Mouse (Mus musculus) monocyte, adult 59 days (primary cell): ENCODE measurements around the gene Fndc11. TPM values are rescaled to one million over a fixed set of nuclear protein-coding genes. Genes with fewer than 3 reads are reported as not detected.

Experiments
- total RNA-seq, 2 experiments: library from RNA; stranded (reverse); gene quantifications; one replicate each; pipeline ENCODE4 v1.2.4; 2023

Gene Fndc11
- total RNA-seq: not detected

DNA sequence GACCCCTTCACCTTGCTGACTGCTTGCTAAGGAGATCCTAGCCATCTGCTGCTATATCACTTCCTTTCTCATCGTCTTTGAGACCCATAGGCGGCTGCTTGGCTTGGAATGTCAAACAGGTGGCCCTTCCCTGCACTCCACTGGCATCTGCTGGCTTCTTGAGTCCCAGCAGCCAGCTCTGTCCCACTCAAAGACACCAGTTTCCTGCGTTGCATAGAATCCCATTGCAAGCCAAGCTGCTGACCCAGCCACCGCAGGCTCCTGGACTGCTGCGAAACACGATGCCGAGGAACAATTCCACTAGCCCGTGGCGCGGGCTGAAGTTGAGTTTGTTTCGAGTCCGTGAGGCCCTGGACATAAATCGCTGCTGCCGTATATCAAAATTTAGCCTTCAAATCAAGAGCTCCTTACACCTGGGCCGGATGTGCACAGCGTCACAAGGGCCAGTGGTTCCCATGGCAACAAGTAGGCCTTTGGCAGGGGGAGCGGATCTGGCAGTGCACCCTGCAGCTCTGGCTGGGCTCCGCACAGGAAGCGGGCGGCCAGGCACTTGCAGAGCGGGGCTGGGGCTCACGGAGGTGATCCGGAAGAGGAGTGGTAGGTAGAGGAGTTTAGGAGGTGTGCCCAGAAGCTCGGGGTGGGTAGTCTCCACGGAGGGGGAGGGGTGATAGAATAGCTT is at the start of gene Fndc11:
Gene Fndc11 (plus strand): TSS at position 476 of the 679 bp plus-strand sequence.

DNA sequence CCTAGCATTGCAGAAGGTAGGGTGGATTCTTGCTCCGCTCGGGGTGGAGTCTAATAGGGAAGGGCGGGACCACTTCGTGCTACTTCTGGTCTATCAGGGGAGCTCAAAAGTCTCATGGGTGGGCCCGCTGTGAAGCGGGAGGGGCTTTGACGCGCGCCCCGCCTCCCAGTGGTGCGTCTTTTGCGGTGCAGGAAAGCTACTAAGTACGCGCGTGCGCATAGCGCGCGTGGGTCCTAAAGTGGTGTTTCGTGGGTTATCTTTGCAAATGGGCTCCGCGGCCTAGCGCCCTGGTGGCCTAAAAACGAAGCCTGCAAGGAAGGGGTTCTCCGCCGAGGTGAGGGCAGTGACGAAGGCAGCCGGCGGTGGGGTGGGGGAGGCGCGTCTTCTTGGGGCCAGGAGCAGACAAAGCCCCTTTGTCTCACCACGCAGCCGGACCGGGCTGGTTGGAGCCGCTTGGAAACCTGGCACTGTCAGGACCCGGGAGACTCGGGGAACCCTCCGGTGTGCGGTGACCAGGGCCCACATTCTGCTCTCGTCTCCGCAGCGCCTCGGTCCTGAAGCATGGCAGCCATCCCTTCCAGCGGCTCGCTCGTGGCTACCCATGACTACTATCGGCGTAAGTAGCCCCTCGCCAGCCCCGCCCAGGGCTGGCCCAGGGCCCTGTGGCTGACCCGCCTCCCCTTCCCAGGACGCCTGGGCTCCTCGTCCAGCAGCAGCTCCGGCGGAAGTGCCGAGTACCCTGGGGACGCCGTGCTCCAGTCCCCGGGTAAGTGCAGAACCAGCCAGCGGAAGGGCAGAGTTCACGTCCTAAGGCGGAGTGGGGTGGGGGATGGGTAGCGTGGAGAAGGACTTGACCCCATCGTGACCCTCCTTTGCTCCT is 32.5 kb upstream of the Fndc11 start, which contains the start of gene Ppdpf:
Gene Ppdpf (plus strand): TSS at position 127 of the 880 bp plus-strand sequence.

DNA sequence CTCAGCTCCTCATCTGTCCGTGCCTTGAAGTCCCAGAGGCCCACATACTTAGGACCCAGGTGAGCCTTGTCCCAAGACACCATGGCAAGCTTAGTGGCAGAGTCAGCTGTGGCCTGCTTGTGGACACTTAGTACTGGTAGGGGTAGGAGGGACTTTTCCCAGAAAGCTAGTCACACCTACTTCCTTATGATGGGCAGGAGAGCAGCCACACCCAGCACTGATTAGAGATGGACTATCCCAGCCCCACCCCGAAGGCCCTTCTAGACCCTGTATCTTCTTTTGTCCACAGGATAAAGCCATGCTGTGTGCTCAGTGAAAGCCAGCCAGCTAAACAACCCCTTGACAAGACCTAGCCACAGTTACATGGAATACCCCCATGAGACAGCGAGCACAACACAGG is 17.4 kb upstream of the Fndc11 start, which contains the start of gene Ptk6:
Gene Ptk6 (minus strand): TSS at position 368 of the 400 bp plus-strand sequence.

GRCm38 (mm10) chr2:181213021-181213445 is 6.8 kb upstream of the Fndc11 start, which contains the start of gene Srms:
TSS of gene Srms (minus strand) at chr2:181213185.

GRCm38 (mm10) chr2:181241602-181242313 is 21.9 kb downstream of the Fndc11 start, which contains the start of gene Helz2:
TSS of gene Helz2 (minus strand) at chr2:181242027.

Other genes starting within 250 kb of the Fndc11 start
- 1 to 10 TPM; 1.5 to 1.8 TPM for gene Col20a1, start 233.5 kb upstream of the Fndc11 start, total RNA-seq
- not detected for gene Chrna4, start 176.5 kb upstream of the Fndc11 start, total RNA-seq
- not detected for gene Kcnq2, start 84.7 kb upstream of the Fndc11 start, total RNA-seq
- not detected for gene Eef1a2, start 63.0 kb upstream of the Fndc11 start, total RNA-seq
- gene Ppdpf, start 32.8 kb upstream of the Fndc11 start, total RNA-seq: 10 to 100 TPM; 61.3 to 68.4 TPM
- gene Ptk6, start 17.2 kb upstream of the Fndc11 start, total RNA-seq: under 1 TPM in 1 of 2 experiments, not detected in 1; 0.34 TPM
- gene Srms, start 6.8 kb upstream of the Fndc11 start, total RNA-seq: not detected
- gene Helz2, start 22.0 kb downstream of the Fndc11 start, total RNA-seq: 10 to 100 TPM; 57.6 to 57.7 TPM
- 10 to 100 TPM; 26.5 to 28.5 TPM for gene Gmeb2, start 68.0 kb downstream of the Fndc11 start, total RNA-seq
- gene Stmn3, start 94.5 kb downstream of the Fndc11 start, total RNA-seq: not detected
- 10 to 100 TPM; 24.7 to 26.6 TPM for gene Rtel1, start 99.7 kb downstream of the Fndc11 start, total RNA-seq
- 10 to 100 TPM; 39.2 to 39.5 TPM for gene Zgpat, start 144.9 kb downstream of the Fndc11 start, total RNA-seq
- 10 to 100 TPM; 54.3 to 60.9 TPM for gene Arfrp1, start 145.4 kb downstream of the Fndc11 start, total RNA-seq
- 10 to 100 TPM; 23.7 to 30.1 TPM for gene Lime1, start 160.1 kb downstream of the Fndc11 start, total RNA-seq
- 1 to 10 TPM; 6.2 to 8.5 TPM for gene Zbtb46, start 239.4 kb downstream of the Fndc11 start, total RNA-seq